Mouse (Mus musculus) hindbrain, postnatal 0 days (tissue): ENCODE measurements around the gene Pacsin1. TPM values are rescaled to one million over a fixed set of nuclear protein-coding genes. Genes with fewer than 3 reads are reported as not detected.

Experiments
- ATAC-seq: fragments of 200-750 bp; cut with Nextera tagmentation; 2 replicates; pipeline ENCODE4 v1.8.0; 2017; ENCODE audit warnings: mild to moderate bottlenecking, moderate TSS enrichment, moderate library complexity
- DNase-seq: peaks from one replicate; pipeline ENCODE4 v3.0.0-alpha.2; 2015; ENCODE audit warnings: low spot score
- H3K27ac ChIP-seq: fragments of 300-500 bp; sonication (generic); 2 replicates; pipeline ENCODE4 v1.5.1; 2014; ENCODE audit warnings: mild to moderate bottlenecking
- H3K27me3 ChIP-seq: fragments of 300-500 bp; sonication (generic); 2 replicates; pipeline ENCODE4 v1.6.1; 2014; ENCODE audit warnings: low read length, mixed read lengths; ENCODE audit not compliant: insufficient read depth
- H3K36me3 ChIP-seq: fragments of 300-500 bp; sonication (generic); 2 replicates; pipeline ENCODE4 v1.6.1; 2014; ENCODE audit warnings: low read length, mixed read lengths; ENCODE audit not compliant: insufficient read depth
- H3K4me1 ChIP-seq: fragments of 300-500 bp; sonication (generic); 2 replicates; pipeline ENCODE4 v1.6.1; 2014; ENCODE audit warnings: antibody characterized with exemption, low read length, mixed read lengths; ENCODE audit not compliant: insufficient read depth
- H3K4me2 ChIP-seq: fragments of 300-500 bp; sonication (generic); 2 replicates; pipeline ENCODE4 v1.6.1; 2014; ENCODE audit warnings: low read depth, mild to moderate bottlenecking, low read length, moderate library complexity, mixed read lengths
- H3K4me3 ChIP-seq: fragments of 300-500 bp; sonication (generic); 2 replicates; pipeline ENCODE4 v1.5.1; 2014; ENCODE audit warnings: low read length
- H3K9ac ChIP-seq: fragments of 300-500 bp; sonication (generic); replicated peaks from 2 replicates; pipeline ENCODE4 v1.6.1; 2014; ENCODE audit warnings: mild to moderate bottlenecking, low read length, moderate library complexity, mixed read lengths
- H3K9me3 ChIP-seq: fragments of 300-500 bp; sonication (generic); 2 replicates; pipeline ENCODE4 v1.6.1; 2016; ENCODE audit warnings: low read length, mixed read lengths
- CTCF ChIP-seq: IDR thresholded peaks from 2 replicates; pipeline ENCODE4 v1.5.1; 2016; ENCODE audit warnings: antibody characterized with exemption, control low read depth, low read depth
- WGBS: fragments of 180-500 bp; shearing (Covaris S2); extraction: QIAGEN DNeasy Blood & Tissue Kit; methylation state at CpG from one replicate; pipeline ENCODE4 v1.1.7; 2014; 5-methylcytosine and 5-hydroxymethylcytosine counted together
- polyA plus RNA-seq: library from polyadenylated mRNA; unstranded; fragments of >200 nt; fragmentation: Nextera tagmentation; extraction: Ambion mirVana; gene quantifications from 2 replicates; pipeline ENCODE4 v1.2.1, GENCODE M21; 2015
- total RNA-seq: library from RNA; depleted of rRNA; stranded (reverse); fragments of >200 nt; gene quantifications from 2 replicates; pipeline ENCODE4 v1.2.3, GENCODE M21; 2014

Gene Pacsin1
- total and polyA plus RNA-seq, 2 experiments from 2014 or later = 62.9 to 80.0 TPM

DNA sequence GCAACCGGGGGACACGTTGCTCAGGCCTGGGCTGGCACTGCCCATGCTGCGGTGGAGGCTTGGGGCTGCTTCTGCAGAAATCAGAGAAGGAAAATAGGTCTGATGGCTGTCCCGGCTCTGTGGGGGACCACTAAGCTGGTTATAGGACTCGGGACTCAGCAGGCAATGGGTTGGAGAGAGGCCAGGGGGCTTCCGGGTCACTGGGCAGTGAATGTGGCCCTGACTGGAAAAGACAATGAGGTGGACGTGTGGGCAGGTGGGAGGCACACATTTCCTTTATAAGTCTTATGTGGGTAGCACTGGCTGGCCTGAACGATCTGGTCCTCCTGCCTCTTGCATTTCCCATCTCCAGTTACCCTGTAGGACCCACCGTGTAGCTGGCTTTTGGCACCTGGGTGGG, 65.0 kb downstream of the Pacsin1 start:
- no peaks in the 10 kb centered on the region for H3K36me3 ChIP-seq
- no peaks in the 10 kb centered on the region for H3K27me3 ChIP-seq
- WGBS = 32% methylated on average over 9 of the region's 9 CpGs
- H3K4me2 ChIP-seq = no peak overlapping the region
- no peak overlapping the region for H3K27ac ChIP-seq
- DNase-seq = no peak
- TF ChIP-seq CTCF = no peak
- H3K4me1 ChIP-seq = peaks cover 8% of the 10 kb centered on the region
- no peak overlapping the region for H3K4me3 ChIP-seq
- no peak for ATAC-seq
- H3K9ac ChIP-seq = no peak overlapping the region
- H3K9me3 ChIP-seq = no peaks in the 10 kb centered on the region

DNA sequence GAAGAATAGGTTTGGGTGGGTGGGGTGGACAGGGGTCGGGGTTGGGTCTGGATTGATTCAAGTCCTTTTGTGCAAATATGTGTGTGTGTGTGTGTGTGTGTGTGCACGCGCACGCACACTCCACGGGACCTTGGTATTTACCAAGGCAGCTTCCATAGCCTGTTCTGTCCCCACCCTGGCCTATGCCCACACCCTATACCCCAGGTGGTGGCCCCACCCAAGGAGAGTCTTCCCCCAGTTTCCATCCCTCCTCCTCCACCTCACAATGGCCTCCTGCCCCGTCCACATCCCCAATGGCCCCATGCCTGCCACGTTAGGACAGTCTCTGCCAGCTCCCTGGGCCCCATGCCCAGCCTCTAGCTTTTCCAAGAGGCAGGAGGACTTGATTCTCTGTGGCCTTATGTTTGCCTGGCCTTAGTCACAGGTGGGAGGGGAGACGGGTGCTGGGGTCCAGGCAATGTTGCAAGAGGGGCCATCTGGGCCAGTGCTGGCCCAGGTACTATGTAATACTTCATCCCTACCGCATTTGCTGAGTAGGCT, 65.9 kb downstream of the Pacsin1 start:
- TF ChIP-seq CTCF = no peak

DNA sequence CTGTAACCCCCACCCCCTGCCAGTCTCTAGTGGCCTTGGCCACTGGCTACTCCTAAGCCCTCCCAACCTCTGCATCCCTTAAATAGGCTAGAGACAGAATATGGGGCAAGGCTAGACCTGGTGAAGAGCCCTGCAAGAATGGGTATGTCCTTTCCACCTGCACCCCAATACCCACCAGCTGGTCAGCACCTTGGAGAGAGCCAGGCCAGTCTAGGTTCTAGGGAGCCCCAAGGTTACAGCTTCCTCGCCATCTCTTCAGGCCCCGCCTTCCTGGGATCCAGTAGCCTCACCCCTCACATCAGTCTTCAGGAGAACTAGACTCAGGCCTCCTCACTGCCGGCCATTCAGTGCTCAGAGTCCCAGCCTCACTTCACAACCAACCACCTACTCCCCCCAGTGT, 69.0 kb downstream of the Pacsin1 start:
- Histone ChIP-seq H3K9ac (no peak overlapping the region), H3K27me3 (no peaks in the 10 kb centered on the region), H3K4me3 (no peak overlapping the region), H3K9me3 (no peaks in the 10 kb centered on the region), H3K27ac (no peak overlapping the region), H3K4me2 (no peak overlapping the region), H3K36me3 (no peaks in the 10 kb centered on the region), H3K4me1 (peaks cover 5% of the 10 kb centered on the region; the same call in 1 of the 2 replicates)
- TF ChIP-seq CTCF = no peak
- DNase-seq (no peak), ATAC-seq (no peak)
- WGBS = 46% methylated on average over 3 of the region's 3 CpGs

More for the DNA sequence above, 65.9 kb downstream of the Pacsin1 start:
- WGBS = 59% methylated on average over 9 of the region's 9 CpGs
- Histone ChIP-seq H3K9me3 (no peaks in the 10 kb centered on the region), H3K36me3 (no peaks in the 10 kb centered on the region), H3K9ac (no peak overlapping the region), H3K4me1 (peaks cover 11% of the 10 kb centered on the region), H3K4me2 (no peak overlapping the region), H3K4me3 (no peak overlapping the region), H3K27me3 (no peaks in the 10 kb centered on the region), H3K27ac (no peak overlapping the region; the same call in 1 of the 2 replicates)
- DNase-seq = peak; percentile 74
- 0 out of 2 replicates have a peak, but pooled peaks have one; percentile 6 for ATAC-seq

DNA sequence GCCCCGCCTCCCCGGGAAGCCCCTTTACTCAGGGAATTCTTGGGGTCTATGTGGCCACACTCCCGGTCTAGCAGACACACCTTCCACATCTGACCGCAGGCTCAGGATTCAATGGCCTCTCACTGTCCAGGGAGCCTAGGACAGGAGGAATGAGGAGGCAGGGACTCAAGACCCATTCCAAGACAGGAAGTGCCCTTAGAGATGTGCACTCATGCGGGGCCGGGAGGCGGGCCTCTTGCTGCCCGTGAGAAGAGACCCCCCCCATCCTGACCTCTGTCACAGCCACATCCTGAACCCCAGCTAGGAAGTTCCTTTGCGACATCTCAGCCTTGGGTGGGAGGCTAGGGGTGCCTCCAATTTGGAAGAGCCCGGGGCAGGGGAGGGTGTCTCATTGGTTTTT, 69.7 kb downstream of the Pacsin1 start:
- ATAC-seq = no peak
- Histone ChIP-seq H3K27ac (no peak overlapping the region), H3K4me3 (no peak overlapping the region), H3K4me2 (no peak overlapping the region), H3K36me3 (no peaks in the 10 kb centered on the region), H3K9ac (no peak overlapping the region), H3K27me3 (no peaks in the 10 kb centered on the region), H3K4me1 (peaks cover 5% of the 10 kb centered on the region; the same call in 1 of the 2 replicates), H3K9me3 (no peaks in the 10 kb centered on the region)
- WGBS = 37% methylated on average over 10 of the region's 10 CpGs
- TF ChIP-seq CTCF = no peak
- no peak for DNase-seq

DNA sequence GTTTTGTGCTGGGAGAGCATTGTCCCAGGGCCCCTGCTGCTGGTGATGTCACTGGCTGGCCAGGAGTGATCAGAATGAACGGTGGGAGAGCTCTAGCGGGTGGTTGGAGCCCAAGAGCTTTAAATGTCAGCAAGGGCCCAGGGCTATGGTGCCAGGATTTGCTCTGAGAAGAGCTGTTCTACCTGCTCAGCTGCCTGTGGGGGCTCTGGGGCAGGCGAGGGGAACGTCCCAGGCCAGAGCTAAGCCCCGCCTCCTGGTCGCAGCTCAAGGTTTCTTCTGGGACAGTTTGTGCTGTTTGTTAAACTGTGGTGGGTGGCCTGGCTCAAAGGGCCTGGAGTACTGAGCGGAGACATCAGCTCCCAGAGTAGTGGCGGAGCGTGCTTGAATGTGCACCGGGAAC, 70.1 kb downstream of the Pacsin1 start:
- Histone ChIP-seq H3K4me3 (no peak overlapping the region), H3K9ac (no peak overlapping the region), H3K27ac (no peak overlapping the region), H3K4me1 (peaks cover 5% of the 10 kb centered on the region; the same call in 1 of the 2 replicates), H3K4me2 (no peak overlapping the region), H3K9me3 (no peaks in the 10 kb centered on the region), H3K27me3 (no peaks in the 10 kb centered on the region), H3K36me3 (no peaks in the 10 kb centered on the region)
- TF ChIP-seq CTCF = no peak
- ATAC-seq = no peak
- WGBS = 15% methylated on average over 10 of the region's 10 CpGs
- DNase-seq = no peak

DNA sequence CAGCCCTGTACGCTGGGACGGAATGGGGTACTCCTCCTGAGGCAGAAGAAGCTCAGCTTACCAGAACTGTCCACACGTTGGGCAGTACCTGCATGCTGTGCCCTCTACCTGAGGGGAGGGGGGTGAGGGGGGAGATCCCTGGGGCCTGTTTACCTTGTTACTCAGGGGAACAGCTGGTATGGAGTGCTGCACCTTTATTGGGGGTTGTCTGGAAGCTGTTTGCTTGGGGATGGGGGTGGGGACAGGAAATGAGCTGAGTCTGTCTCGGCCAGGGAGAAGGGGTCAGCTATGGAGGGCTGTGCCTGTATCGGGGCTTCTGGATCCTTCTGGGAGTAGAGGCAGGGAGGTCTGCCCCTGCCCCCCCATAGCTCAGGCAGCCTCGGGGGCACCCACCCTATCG, 71.2 kb downstream of the Pacsin1 start:
- ATAC-seq = no peak

DNA sequence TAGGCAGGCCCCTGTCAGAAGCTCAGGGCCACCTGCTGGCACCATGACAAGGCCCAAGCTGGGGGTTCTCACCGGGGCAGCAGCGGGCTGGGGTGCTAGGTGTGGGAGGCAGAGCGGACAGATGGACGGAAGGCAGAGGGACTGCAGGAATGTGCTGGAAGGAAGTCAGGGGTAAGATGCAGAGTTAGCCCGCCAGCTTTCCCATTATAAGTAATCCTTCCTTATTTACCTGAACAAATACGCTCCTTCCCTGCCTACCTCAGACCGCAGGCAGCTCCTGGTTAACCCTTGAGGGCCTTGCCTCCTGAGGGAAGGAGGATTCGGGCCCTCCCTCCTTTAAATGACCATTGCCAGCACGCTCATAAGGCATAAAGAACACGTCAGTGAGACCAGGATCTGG, 73.5 kb downstream of the Pacsin1 start, which contains the start of gene Spdef:
Gene Spdef (minus strand): TSS at position 186 of the 400 bp plus-strand sequence.
- peaks cover 5% of the 10 kb centered on the region; the same call in 1 of the 2 replicates for H3K4me1 ChIP-seq
- H3K4me3 ChIP-seq = no peak within 1 kb of the TSS
- TF ChIP-seq CTCF = no peak
- no peak for DNase-seq
- H3K36me3 ChIP-seq = no peaks in the 10 kb centered on the region
- ATAC-seq = no peak
- H3K4me2 ChIP-seq = no peak within 1 kb of the TSS
- H3K9me3 ChIP-seq = no peaks in the 10 kb centered on the region
- no peak within 1 kb of the TSS for H3K27ac ChIP-seq
- H3K27me3 ChIP-seq = no peaks in the 10 kb centered on the region
- 83% methylated on average over 10 of the region's 10 CpGs for WGBS
- no peak within 1 kb of the TSS for H3K9ac ChIP-seq

More for the DNA sequence above, 71.2 kb downstream of the Pacsin1 start:
- H3K27me3 ChIP-seq = no peaks in the 10 kb centered on the region
- WGBS = 62% methylated on average over 7 of the region's 7 CpGs
- no peak overlapping the region for H3K27ac ChIP-seq
- no peak overlapping the region for H3K4me2 ChIP-seq
- no peak for DNase-seq
- H3K9ac ChIP-seq = no peak overlapping the region
- H3K4me1 ChIP-seq = peaks cover 5% of the 10 kb centered on the region; the same call in 1 of the 2 replicates
- H3K36me3 ChIP-seq = no peaks in the 10 kb centered on the region
- no peaks in the 10 kb centered on the region for H3K9me3 ChIP-seq
- no peak for TF ChIP-seq CTCF
- H3K4me3 ChIP-seq = no peak overlapping the region
